Mouse (Mus musculus) midbrain, postnatal 0 days (tissue): Measurements from ENCODE around the gene Calhm3. TPM values are rescaled to one million over a fixed set of nuclear protein-coding genes. Genes with fewer than 3 reads are reported as not detected.
A peak's percentile ranks its signal among the peaks of the same experiment; 100 is the strongest.

Source experiments
- ATAC-seq: fragments of 200-750 bp; cut with Nextera tagmentation; 2 replicates; pipeline ENCODE4 v1.8.0; 2017; ENCODE audit warnings: moderate number of reproducible peaks, mild to moderate bottlenecking, moderate TSS enrichment, moderate library complexity; ENCODE audit not compliant: low FRiP score
- DNase-seq: peaks from one replicate; pipeline ENCODE4 v3.0.0-alpha.2; 2015; ENCODE audit warnings: low spot score
- H3K27ac ChIP-seq: fragments of 300-500 bp; sonication (generic); 2 replicates; pipeline ENCODE4 v1.5.1; 2014; ENCODE audit warnings: low read depth, mild to moderate bottlenecking, low read length, mixed read lengths
- H3K27me3 ChIP-seq: fragments of 300-500 bp; sonication (generic); 2 replicates; pipeline ENCODE4 v1.6.1; 2014; ENCODE audit warnings: low read length, control low read depth, mixed read lengths; ENCODE audit not compliant: insufficient read depth
- H3K36me3 ChIP-seq: fragments of 300-500 bp; sonication (generic); 2 replicates; pipeline ENCODE4 v1.6.1; 2014; ENCODE audit warnings: low read length, control low read depth, mixed read lengths; ENCODE audit not compliant: insufficient read depth
- H3K4me1 ChIP-seq: fragments of 300-500 bp; sonication (generic); 2 replicates; pipeline ENCODE4 v1.6.1; 2014; ENCODE audit warnings: mild to moderate bottlenecking, control low read depth, antibody characterized with exemption, low read length, mixed read lengths; ENCODE audit not compliant: insufficient read depth
- H3K4me2 ChIP-seq: fragments of 300-500 bp; sonication (generic); 2 replicates; pipeline ENCODE4 v1.6.1; 2014; ENCODE audit warnings: low read depth, mild to moderate bottlenecking, low read length, mixed read lengths; ENCODE audit not compliant: poor library complexity, severe bottlenecking
- H3K4me3 ChIP-seq: fragments of 300-500 bp; sonication (generic); 2 replicates; pipeline ENCODE4 v1.5.1; 2014; ENCODE audit warnings: low read depth, mild to moderate bottlenecking, low read length, moderate library complexity
- H3K9ac ChIP-seq: fragments of 300-500 bp; sonication (generic); replicated peaks from 2 replicates; pipeline ENCODE4 v1.6.1; 2014; ENCODE audit warnings: mild to moderate bottlenecking, low read length, moderate library complexity, mixed read lengths; ENCODE audit not compliant: poor library complexity, severe bottlenecking
- H3K9me3 ChIP-seq: fragments of 300-500 bp; sonication (generic); 2 replicates; pipeline ENCODE4 v1.6.1; 2016; ENCODE audit warnings: low read length, control low read depth
- CTCF ChIP-seq: IDR thresholded peaks from 2 replicates; pipeline ENCODE4 v1.5.1; 2016; ENCODE audit warnings: antibody characterized with exemption, mild to moderate bottlenecking
- WGBS: fragments of 180-500 bp; shearing (Covaris S2); extraction: QIAGEN DNeasy Blood & Tissue Kit; methylation state at CpG from one replicate; pipeline ENCODE4 v1.1.7; 2014; 5-methylcytosine and 5-hydroxymethylcytosine counted together
- polyA plus RNA-seq: library from polyadenylated mRNA; unstranded; fragments of >200 nt; fragmentation: Nextera tagmentation; extraction: Ambion mirVana; gene quantifications from 2 replicates; pipeline ENCODE4 v1.2.1, GENCODE M21; 2015
- total RNA-seq: library from RNA; depleted of rRNA; stranded (reverse); fragments of >200 nt; gene quantifications from 2 replicates; pipeline ENCODE4 v1.2.3, GENCODE M21; 2014

The Calhm3 gene
- total and polyA plus RNA-seq, 2 experiments from 2014 or later = 0.33 TPM; not detected in 1

DNA sequence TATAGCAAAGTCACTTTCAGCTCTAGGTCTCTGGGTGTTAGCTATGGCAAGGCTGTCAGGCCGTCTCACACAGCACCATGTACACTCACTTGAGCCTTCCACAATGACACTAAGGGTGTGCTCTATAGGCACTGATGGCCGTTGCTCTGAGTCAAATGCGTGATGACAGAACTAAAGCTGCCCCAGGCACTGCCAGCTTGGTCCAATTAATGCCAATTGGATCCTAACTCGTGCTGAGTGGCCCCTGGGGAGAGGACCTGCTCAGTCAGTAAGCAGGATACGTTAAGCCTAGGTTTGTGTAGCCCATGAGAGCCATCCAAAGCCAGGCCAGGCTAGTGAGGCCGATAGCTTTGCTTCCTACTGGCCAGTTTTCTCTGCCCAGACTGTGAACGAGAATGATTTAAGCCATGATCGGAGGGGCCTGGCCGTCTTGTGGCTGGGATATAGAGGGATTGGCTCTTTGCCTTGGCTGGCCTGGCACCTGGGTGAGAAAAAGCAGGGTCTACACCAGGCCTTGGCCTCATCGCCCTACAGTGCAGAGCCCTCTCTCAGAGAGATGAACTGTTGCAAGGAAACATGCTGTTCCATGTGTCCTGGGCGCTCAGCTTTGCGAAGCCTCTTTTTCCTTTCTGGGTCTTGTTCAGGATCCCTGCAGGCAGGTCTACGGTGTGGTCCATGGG is 41.2 kb upstream of the Calhm3 start:
- Histone ChIP-seq H3K4me2 (no peak overlapping the region), H3K27ac (no peak overlapping the region), H3K36me3 (no peaks in the 10 kb centered on the region), H3K4me3 (no peak overlapping the region), H3K4me1 (0 out of 2 replicates have a peak, but pooled peaks cover 3% of the 10 kb centered on the region), H3K27me3 (no peaks in the 10 kb centered on the region), H3K9ac (no peak overlapping the region), H3K9me3 (no peaks in the 10 kb centered on the region)
- DNase-seq = no peak
- 69% methylated on average over 13 of the region's 13 CpGs for WGBS
- TF ChIP-seq CTCF = no peak
- ATAC-seq = no peak

DNA sequence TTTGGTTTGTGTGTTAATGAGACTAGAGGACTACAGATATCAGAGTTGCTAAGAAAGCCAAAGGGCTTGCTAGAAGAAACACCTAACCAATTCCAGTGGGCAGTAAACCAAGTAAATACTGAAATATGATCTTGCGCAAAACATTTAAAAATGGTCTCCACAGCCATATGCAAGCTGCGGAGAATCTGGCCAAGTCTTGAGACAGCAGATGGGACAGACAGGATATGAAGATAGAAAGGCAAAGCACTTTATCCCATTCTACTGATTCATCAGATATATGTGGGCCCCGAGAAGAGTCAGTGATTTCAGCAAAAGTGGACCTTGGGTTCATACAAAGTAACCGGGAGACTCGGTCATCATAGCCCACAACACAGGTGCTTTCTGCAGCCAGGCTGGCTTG is 34.6 kb upstream of the Calhm3 start:
- no peak for ATAC-seq
- 98% methylated on average over 5 of the region's 5 CpGs for WGBS

DNA sequence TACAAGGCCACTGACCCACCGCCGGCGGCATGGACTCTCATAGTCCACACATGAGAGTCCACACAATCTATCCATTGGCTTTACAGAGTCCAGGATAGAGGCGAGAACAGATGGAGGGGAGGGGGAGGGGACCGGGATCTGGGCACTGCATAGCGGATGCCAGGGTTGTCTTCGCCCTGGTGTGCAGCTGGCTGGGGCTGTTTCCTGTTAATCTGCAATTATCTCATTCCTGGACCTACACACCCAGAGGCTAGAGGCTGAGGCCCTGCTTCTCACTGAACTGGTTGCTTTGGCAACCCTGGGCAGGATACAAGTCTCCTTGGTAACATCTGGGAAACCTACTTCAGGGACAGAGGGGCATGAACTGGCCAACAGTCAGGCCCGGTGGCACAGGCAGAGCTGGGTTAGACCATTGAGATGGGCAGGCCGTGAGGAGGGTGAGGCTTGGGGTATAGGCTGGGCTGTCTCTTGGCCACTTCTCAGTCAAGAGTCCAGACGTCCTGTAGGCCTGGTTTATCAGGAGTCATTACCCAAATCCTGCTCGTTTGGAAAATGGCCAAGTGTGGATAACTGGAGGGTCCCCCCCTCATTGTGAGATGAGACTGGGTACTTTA is 31.1 kb upstream of the Calhm3 start:
- Histone ChIP-seq H3K9me3 (no peaks in the 10 kb centered on the region), H3K27me3 (no peaks in the 10 kb centered on the region), H3K36me3 (no peaks in the 10 kb centered on the region), H3K27ac (peak overlapping the region; percentile 26; the same call in 1 of the 2 replicates), H3K4me3 (no peak overlapping the region), H3K9ac (no peak overlapping the region), H3K4me1 (peaks cover 5% of the 10 kb centered on the region; the same call in 1 of the 2 replicates), H3K4me2 (no peak overlapping the region)
- 59% methylated on average over 11 of the region's 11 CpGs for WGBS
- ATAC-seq (peak; percentile 72), DNase-seq (peak; percentile 84)
- no peak for TF ChIP-seq CTCF

More for the DNA sequence above, 34.6 kb upstream of the Calhm3 start:
- no peak for TF ChIP-seq CTCF
- Histone ChIP-seq H3K9me3 (no peaks in the 10 kb centered on the region), H3K27ac (no peak overlapping the region), H3K27me3 (no peaks in the 10 kb centered on the region), H3K4me1 (peaks cover 5% of the 10 kb centered on the region; the same call in 1 of the 2 replicates), H3K4me2 (no peak overlapping the region), H3K36me3 (no peaks in the 10 kb centered on the region), H3K9ac (no peak overlapping the region), H3K4me3 (no peak overlapping the region)
- no peak for DNase-seq

DNA sequence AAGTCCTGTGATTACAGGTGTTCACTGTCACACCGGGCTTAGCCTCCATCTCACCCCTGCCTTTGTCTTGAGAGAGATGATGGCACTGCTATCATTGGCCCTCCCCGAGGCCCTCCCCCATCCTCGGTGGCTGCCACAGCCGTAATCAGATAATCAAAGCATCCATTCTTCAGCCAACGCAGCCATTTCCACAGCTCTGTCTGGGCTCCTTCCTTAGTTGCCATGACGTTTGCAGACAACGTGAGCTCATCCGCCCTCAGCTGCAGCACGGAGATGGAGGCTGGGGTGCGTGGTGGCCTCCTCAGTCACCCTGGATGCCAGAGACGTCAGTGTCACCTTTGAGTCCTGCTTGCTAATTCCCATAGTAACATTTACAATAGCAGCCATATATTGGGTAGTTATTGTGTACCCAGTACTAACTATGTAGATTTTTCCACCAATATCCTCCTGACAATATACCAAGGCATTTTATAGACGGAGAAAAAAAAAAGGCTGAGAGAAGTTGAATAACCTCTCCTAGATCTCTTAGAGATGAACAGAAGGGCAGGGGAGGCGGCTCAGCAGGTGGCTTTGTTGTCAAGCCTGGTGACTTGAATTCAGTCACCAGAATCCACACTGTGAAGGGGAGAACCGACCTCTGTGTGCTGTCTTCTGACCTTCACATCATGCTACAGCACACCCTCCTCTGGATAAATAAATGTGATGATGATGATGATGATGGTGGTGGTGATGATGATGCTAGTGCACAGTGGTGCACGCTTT is 29.1 kb upstream of the Calhm3 start:
- Histone ChIP-seq H3K27me3 (no peaks in the 10 kb centered on the region), H3K4me2 (no peak overlapping the region), H3K36me3 (no peaks in the 10 kb centered on the region), H3K4me3 (no peak overlapping the region), H3K27ac (no peak overlapping the region), H3K4me1 (peaks cover 5% of the 10 kb centered on the region; the same call in 1 of the 2 replicates), H3K9ac (no peak overlapping the region), H3K9me3 (0 out of 2 replicates have a peak, but pooled peaks cover 2% of the 10 kb centered on the region)
- ATAC-seq (no peak), DNase-seq (no peak)
- no peak for TF ChIP-seq CTCF
- 45% methylated on average over 15 of the region's 15 CpGs for WGBS

DNA sequence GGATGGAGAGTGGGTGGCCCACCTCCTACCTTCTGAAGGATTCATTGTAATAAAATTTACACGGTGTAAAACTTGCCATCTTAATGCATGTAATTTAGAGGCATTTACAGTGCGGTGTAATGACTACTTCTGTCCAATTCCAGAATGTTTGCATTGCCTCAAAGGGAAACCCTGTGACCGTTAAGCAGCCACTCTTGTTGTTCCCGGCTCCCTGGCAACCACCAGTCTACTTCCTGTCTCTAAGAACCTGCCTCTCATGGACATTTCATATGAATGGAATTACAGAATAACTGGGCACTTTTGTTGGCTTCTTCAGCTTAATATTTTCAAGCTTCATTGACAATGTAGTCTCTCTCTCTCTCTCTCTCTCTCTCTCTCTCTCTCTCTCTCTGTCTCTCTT is 27.2 kb upstream of the Calhm3 start:
- Histone ChIP-seq H3K36me3 (no peaks in the 10 kb centered on the region), H3K9me3 (0 out of 2 replicates have a peak, but pooled peaks cover 2% of the 10 kb centered on the region), H3K27me3 (no peaks in the 10 kb centered on the region), H3K4me1 (peaks cover 14% of the 10 kb centered on the region; the same call in 1 of the 2 replicates), H3K9ac (no peak overlapping the region), H3K4me3 (no peak overlapping the region), H3K27ac (no peak overlapping the region), H3K4me2 (no peak overlapping the region)
- TF ChIP-seq CTCF = no peak
- ATAC-seq (no peak), DNase-seq (no peak)
- 70% methylated on average over 4 of the region's 4 CpGs for WGBS
